Mouse (Mus musculus) bone marrow macrophage, adult 2 months (primary cell): ENCODE data around the gene Pcsk1n. TPM values are rescaled to one million over a fixed set of nuclear protein-coding genes. Genes with fewer than 3 reads are reported as not detected.

Experiments
- H3K27ac ChIP-seq: 2 replicates; pipeline ENCODE4 v1.5.1; 2012; ENCODE audit warnings: low read depth, low read length; ENCODE audit not compliant: insufficient read depth
- H3K4me1 ChIP-seq: 2 replicates; pipeline ENCODE4 v1.6.1; 2012; ENCODE audit warnings: low read length; ENCODE audit not compliant: control insufficient read depth, insufficient read depth
- H3K4me3 ChIP-seq: 2 replicates; pipeline ENCODE4 v1.5.1; 2012; ENCODE audit warnings: mild to moderate bottlenecking, low read length, moderate library complexity; ENCODE audit not compliant: insufficient read depth
- CTCF ChIP-seq: IDR thresholded peaks from 2 replicates; pipeline ENCODE4 v1.5.1; 2012; ENCODE audit warnings: low read depth, mild to moderate bottlenecking, low read length, moderate library complexity
- POLR2A ChIP-seq: IDR thresholded peaks from 2 replicates; pipeline ENCODE4 v1.6.1; 2012; ENCODE audit warnings: mild to moderate bottlenecking, low read depth, low read length, borderline replicate concordance
- polyA plus RNA-seq: library from polyadenylated mRNA; stranded (reverse); fragments of >200 nt; gene quantifications from 2 replicates; pipeline ENCODE4 v1.2.4, GENCODE M21; 2012; ENCODE audit not compliant: missing spikeins, insufficient read depth, insufficient read length

The Pcsk1n gene
- polyA plus RNA-seq, 1 experiment = not detected

- Histone ChIP-seq H3K4me1 (peaks cover 4% of the 10 kb centered on the region), H3K27ac (no peak overlapping the region), H3K4me3 (no peak overlapping the region)
- TF ChIP-seq POLR2A = no peak
- TF ChIP-seq CTCF = no peak
These were observed 48.6 kb downstream of the Pcsk1n start for GRCm38 (mm10) chrX:7968226-7968625.

- peaks cover 3% of the 10 kb centered on the region; the same call in 1 of the 2 replicates for H3K4me1 ChIP-seq
- no peak overlapping the region for H3K4me3 ChIP-seq
- no peak overlapping the region for H3K27ac ChIP-seq
- no peak for TF ChIP-seq CTCF
- TF ChIP-seq POLR2A = no peak
These were observed 49.3 kb downstream of the Pcsk1n start for GRCm38 (mm10) chrX:7968899-7969298.

- no peak for TF ChIP-seq POLR2A
- TF ChIP-seq CTCF = no peak
- H3K4me3 ChIP-seq = no peak overlapping the region
These were observed 51.7 kb downstream of the Pcsk1n start for GRCm38 (mm10) chrX:7971292-7971691.

More at GRCm38 (mm10) chrX:7971292-7971691, 51.7 kb downstream of the Pcsk1n start:
- Histone ChIP-seq H3K27ac (no peak overlapping the region), H3K4me1 (no peaks in the 10 kb centered on the region)

Other genes with a start within 250 kb of the Pcsk1n start
- 448 and 491 TPM in 2 replicates for gene Plp2, start 248.4 kb upstream of the Pcsk1n start, polyA plus RNA-seq
- gene Magix, start 238.6 kb upstream of the Pcsk1n start, polyA plus RNA-seq = not detected in 2 replicates
- 27.2 and 28.7 TPM in 2 replicates for gene Gpkow, start 222.7 kb upstream of the Pcsk1n start, polyA plus RNA-seq
- gene Wdr45, start 205.5 kb upstream of the Pcsk1n start, polyA plus RNA-seq = 61.9 and 68.8 TPM in 2 replicates
- gene Gm45208, start 197.6 kb upstream of the Pcsk1n start, polyA plus RNA-seq = not detected in 2 replicates
- 17.7 and 19.1 TPM in 2 replicates for gene Praf2, start 191.4 kb upstream of the Pcsk1n start, polyA plus RNA-seq
- 0.75 and 1.9 TPM in 2 replicates for gene Ccdc120, start 168.9 kb upstream of the Pcsk1n start, polyA plus RNA-seq
- gene Tfe3, start 157.3 kb upstream of the Pcsk1n start, polyA plus RNA-seq = 137 and 141 TPM in 2 replicates
- 94.8 and 103 TPM in 2 replicates for gene Gripap1, start 130.1 kb upstream of the Pcsk1n start, polyA plus RNA-seq
- 0.35 and 0.56 TPM in 2 replicates for gene Kcnd1, start 97.5 kb upstream of the Pcsk1n start, polyA plus RNA-seq
- 113 and 115 TPM in 2 replicates for gene Otud5, start 78.5 kb upstream of the Pcsk1n start, polyA plus RNA-seq
- 8.6 and 11.4 TPM in 2 replicates for gene Pim2, start 41.6 kb upstream of the Pcsk1n start, polyA plus RNA-seq
- 28.0 and 36.2 TPM in 2 replicates for gene Slc35a2, start 35.8 kb upstream of the Pcsk1n start, polyA plus RNA-seq
- 62.2 and 63.4 TPM in 2 replicates for gene Pqbp1, start 20.6 kb upstream of the Pcsk1n start, polyA plus RNA-seq
- 33.4 and 47.5 TPM in 2 replicates for gene Timm17b, start 20.5 kb upstream of the Pcsk1n start, polyA plus RNA-seq
- not detected in 2 replicates for gene Gm10491, start 12.0 kb upstream of the Pcsk1n start, polyA plus RNA-seq
- gene Gm10490, start 10.3 kb upstream of the Pcsk1n start, polyA plus RNA-seq = not detected in 2 replicates
- gene Eras, start 8.8 kb downstream of the Pcsk1n start, polyA plus RNA-seq = not detected in 2 replicates
- 16.0 and 16.9 TPM in 2 replicates for gene Hdac6, start 28.1 kb downstream of the Pcsk1n start, polyA plus RNA-seq
- not detected in 2 replicates for gene Gata1, start 58.2 kb downstream of the Pcsk1n start, polyA plus RNA-seq
- gene Glod5, start 98.7 kb downstream of the Pcsk1n start, polyA plus RNA-seq = not detected in 2 replicates
- 23.6 and 27.3 TPM in 2 replicates for gene Suv39h1, start 154.9 kb downstream of the Pcsk1n start, polyA plus RNA-seq
- gene Was, start 170.7 kb downstream of the Pcsk1n start, polyA plus RNA-seq = 82.7 and 86.3 TPM in 2 replicates
- gene Wdr13, start 213.1 kb downstream of the Pcsk1n start, polyA plus RNA-seq = 59.1 and 61.3 TPM in 2 replicates
- gene Rbm3, start 226.1 kb downstream of the Pcsk1n start, polyA plus RNA-seq = 290 and 322 TPM in 2 replicates